Mouse (Mus musculus) liver, embryonic 16.5 days (tissue): Measurements from ENCODE around the gene Ctbp2. TPM values are rescaled to one million over a fixed set of nuclear protein-coding genes. Genes with fewer than 3 reads are reported as not detected.

ENCODE experiments used
- ATAC-seq: fragments of 200-750 bp; cut with Nextera tagmentation; 2 replicates; pipeline ENCODE4 v1.8.0; 2017; ENCODE audit warnings: low read depth, mild to moderate bottlenecking, moderate number of reproducible peaks, moderate library complexity
- H3K27ac ChIP-seq: fragments of 300-500 bp; sonication (generic); 2 replicates; pipeline ENCODE4 v1.5.1; 2014; ENCODE audit warnings: mild to moderate bottlenecking, low read length
- H3K27me3 ChIP-seq: fragments of 300-500 bp; sonication (generic); 2 replicates; pipeline ENCODE4 v1.6.1; 2014; ENCODE audit warnings: low read depth, low read length, mixed read lengths; ENCODE audit not compliant: control insufficient read depth, insufficient read depth
- H3K36me3 ChIP-seq: fragments of 300-500 bp; sonication (generic); 2 replicates; pipeline ENCODE4 v1.6.1; 2014; ENCODE audit warnings: mild to moderate bottlenecking; ENCODE audit not compliant: control insufficient read depth, insufficient read depth
- H3K4me1 ChIP-seq: fragments of 300-500 bp; sonication (generic); 2 replicates; pipeline ENCODE4 v1.6.1; 2014; ENCODE audit warnings: low read depth, low read length, mixed read lengths; ENCODE audit not compliant: control insufficient read depth
- H3K4me2 ChIP-seq: fragments of 300-500 bp; sonication (generic); 2 replicates; pipeline ENCODE4 v1.6.1; 2014; ENCODE audit warnings: low read depth, low read length, mixed read lengths
- H3K4me3 ChIP-seq: fragments of 300-500 bp; sonication (generic); 2 replicates; pipeline ENCODE4 v1.5.1; 2014; ENCODE audit warnings: low read depth, mild to moderate bottlenecking, low read length
- H3K9ac ChIP-seq: fragments of 300-500 bp; sonication (generic); 2 replicates; pipeline ENCODE4 v1.6.1; 2014; ENCODE audit warnings: low read depth, low read length
- H3K9me3 ChIP-seq: fragments of 300-500 bp; sonication (generic); replicated peaks from 2 replicates; pipeline ENCODE4 v1.6.1; 2016; ENCODE audit warnings: low read length; ENCODE audit not compliant: control insufficient read depth
- WGBS: fragments of 180-500 bp; shearing (Covaris S2); extraction: QIAGEN DNeasy Blood & Tissue Kit; methylation state at CpG from one replicate; pipeline ENCODE4 v1.1.7; 2014; ENCODE audit not compliant: insufficient replicate concordance; 5-methylcytosine and 5-hydroxymethylcytosine counted together
- polyA plus RNA-seq: library from polyadenylated mRNA; unstranded; fragments of >200 nt; fragmentation: Nextera tagmentation; extraction: Ambion mirVana; gene quantifications from 2 replicates; pipeline ENCODE4 v1.2.1, GENCODE M21; 2015

Ctbp2 gene
- polyA plus RNA-seq, 1 experiment from 2014 or later, result 6.8 TPM

GRCm38 (mm10) chr7:133044721-133045120 is 79.4 kb downstream of the Ctbp2 start:
- Histone ChIP-seq H3K4me1 (peaks cover 9% of the 10 kb centered on the region), H3K27ac (no peak overlapping the region), H3K4me3 (no peak overlapping the region), H3K9me3 (no peaks in the 10 kb centered on the region), H3K36me3 (no peaks in the 10 kb centered on the region), H3K9ac (no peak overlapping the region), H3K4me2 (no peak overlapping the region), H3K27me3 (no peaks in the 10 kb centered on the region)
- ATAC-seq, result no peak
- 73% methylated on average over 4 of the region's 4 CpGs for WGBS

- no peak overlapping the region for H3K4me3 ChIP-seq
- no peak for ATAC-seq
- H3K27ac ChIP-seq, result no peak overlapping the region
These were observed 82.4 kb downstream of the Ctbp2 start for GRCm38 (mm10) chr7:133041784-133042183.

GRCm38 (mm10) chr7:133040688-133041345 is 83.3 kb downstream of the Ctbp2 start:
- H3K27ac ChIP-seq, result no peak overlapping the region
- H3K27me3 ChIP-seq, result no peaks in the 10 kb centered on the region
- H3K9me3 ChIP-seq, result no peaks in the 10 kb centered on the region
- H3K4me3 ChIP-seq, result no peak overlapping the region
- ATAC-seq, result no peak
- H3K4me1 ChIP-seq, result no peaks in the 10 kb centered on the region; the same call in 1 of the 2 replicates
- no peak overlapping the region for H3K9ac ChIP-seq
- no peak overlapping the region for H3K4me2 ChIP-seq
- 67% methylated on average over 3 of the region's 3 CpGs for WGBS
- H3K36me3 ChIP-seq, result no peaks in the 10 kb centered on the region

More at GRCm38 (mm10) chr7:133041784-133042183, 82.4 kb downstream of the Ctbp2 start:
- Histone ChIP-seq H3K4me1 (no peaks in the 10 kb centered on the region; the same call in 1 of the 2 replicates), H3K9ac (no peak overlapping the region), H3K4me2 (no peak overlapping the region), H3K27me3 (no peaks in the 10 kb centered on the region), H3K36me3 (no peaks in the 10 kb centered on the region), H3K9me3 (no peaks in the 10 kb centered on the region)
- 57% methylated on average over 3 of the region's 3 CpGs for WGBS

GRCm38 (mm10) chr7:133039556-133040255 is 84.4 kb downstream of the Ctbp2 start:
- 60% methylated on average over 3 of the region's 3 CpGs for WGBS
- H3K4me1 ChIP-seq, result no peaks in the 10 kb centered on the region; the same call in 1 of the 2 replicates
- H3K36me3 ChIP-seq, result no peaks in the 10 kb centered on the region
- no peak for ATAC-seq
- H3K27me3 ChIP-seq, result no peaks in the 10 kb centered on the region
- no peak overlapping the region for H3K4me2 ChIP-seq
- H3K9me3 ChIP-seq, result no peaks in the 10 kb centered on the region
- no peak overlapping the region for H3K4me3 ChIP-seq
- no peak overlapping the region for H3K27ac ChIP-seq
- H3K9ac ChIP-seq, result no peak overlapping the region

GRCm38 (mm10) chr7:133037618-133038017 is 86.5 kb downstream of the Ctbp2 start:
- Histone ChIP-seq H3K4me2 (no peak overlapping the region), H3K27ac (no peak overlapping the region), H3K4me3 (no peak overlapping the region), H3K36me3 (no peaks in the 10 kb centered on the region), H3K9ac (no peak overlapping the region), H3K9me3 (no peaks in the 10 kb centered on the region), H3K27me3 (no peaks in the 10 kb centered on the region), H3K4me1 (no peaks in the 10 kb centered on the region; the same call in 1 of the 2 replicates)
- no peak for ATAC-seq
- WGBS, result 48% methylated on average over 4 of the region's 4 CpGs

GRCm38 (mm10) chr7:133037217-133037616 is 86.9 kb downstream of the Ctbp2 start:
- Histone ChIP-seq H3K9ac (no peak overlapping the region), H3K4me3 (no peak overlapping the region), H3K4me1 (no peaks in the 10 kb centered on the region; the same call in 1 of the 2 replicates), H3K36me3 (no peaks in the 10 kb centered on the region), H3K27me3 (no peaks in the 10 kb centered on the region), H3K27ac (no peak overlapping the region), H3K9me3 (no peaks in the 10 kb centered on the region), H3K4me2 (no peak overlapping the region)
- 60% methylated on average over 5 of the region's 5 CpGs for WGBS
- no peak for ATAC-seq

GRCm38 (mm10) chr7:133035901-133036300 is 88.3 kb downstream of the Ctbp2 start:
- Histone ChIP-seq H3K36me3 (no peaks in the 10 kb centered on the region), H3K4me3 (no peak overlapping the region), H3K9ac (no peak overlapping the region), H3K9me3 (no peaks in the 10 kb centered on the region), H3K27ac (no peak overlapping the region), H3K4me2 (no peak overlapping the region), H3K27me3 (no peaks in the 10 kb centered on the region), H3K4me1 (no peaks in the 10 kb centered on the region)
- no peak for ATAC-seq

- no peaks in the 10 kb centered on the region for H3K9me3 ChIP-seq
- H3K4me3 ChIP-seq, result no peak overlapping the region
- H3K27ac ChIP-seq, result no peak overlapping the region
- no peak overlapping the region for H3K4me2 ChIP-seq
- no peak for ATAC-seq
- no peak overlapping the region for H3K9ac ChIP-seq
- WGBS, result 46% methylated on average over 9 of the region's 9 CpGs
- no peaks in the 10 kb centered on the region for H3K27me3 ChIP-seq
- H3K4me1 ChIP-seq, result no peaks in the 10 kb centered on the region
- H3K36me3 ChIP-seq, result no peaks in the 10 kb centered on the region
These were observed 91.5 kb downstream of the Ctbp2 start for GRCm38 (mm10) chr7:133032589-133033203.

GRCm38 (mm10) chr7:133029496-133030047 is 94.6 kb downstream of the Ctbp2 start:
- no peak for ATAC-seq

More at GRCm38 (mm10) chr7:133029496-133030047, 94.6 kb downstream of the Ctbp2 start:
- Histone ChIP-seq H3K27me3 (no peaks in the 10 kb centered on the region), H3K9ac (no peak overlapping the region), H3K27ac (no peak overlapping the region), H3K4me3 (no peak overlapping the region), H3K4me2 (no peak overlapping the region), H3K4me1 (no peaks in the 10 kb centered on the region), H3K9me3 (no peaks in the 10 kb centered on the region), H3K36me3 (no peaks in the 10 kb centered on the region)
- WGBS, result 38% methylated on average over 8 of the region's 8 CpGs
